Mouse (Mus musculus) midbrain, embryonic 14.5 days (tissue): Measurements from ENCODE around the gene Kctd15. TPM values are rescaled to one million over a fixed set of nuclear protein-coding genes. Genes with fewer than 3 reads are reported as not detected.

Experiments used
- ATAC-seq: fragments of 200-750 bp; cut with Nextera tagmentation; 2 replicates; pipeline ENCODE4 v1.8.0; 2017; ENCODE audit warnings: moderate number of reproducible peaks, moderate library complexity; ENCODE audit not compliant: low FRiP score, low TSS enrichment
- DNase-seq: peaks from one replicate; pipeline ENCODE4 v3.0.0-alpha.2; 2015
- H3K27ac ChIP-seq: fragments of 300-500 bp; sonication (generic); replicated peaks from 2 replicates; pipeline ENCODE4 v1.5.1; 2014; ENCODE audit warnings: mild to moderate bottlenecking, low read depth, low read length, moderate library complexity
- H3K27me3 ChIP-seq: fragments of 300-500 bp; sonication (generic); 2 replicates; pipeline ENCODE4 v1.6.1; 2014; ENCODE audit warnings: low read length, control low read depth, mixed read lengths; ENCODE audit not compliant: control insufficient read depth, insufficient read depth
- H3K36me3 ChIP-seq: fragments of 300-500 bp; sonication (generic); 2 replicates; pipeline ENCODE4 v1.6.1; 2014; ENCODE audit warnings: low read length, control low read depth; ENCODE audit not compliant: control insufficient read depth, insufficient read depth
- H3K4me1 ChIP-seq: fragments of 300-500 bp; sonication (generic); 2 replicates; pipeline ENCODE4 v1.6.1; 2014; ENCODE audit warnings: mild to moderate bottlenecking, antibody characterized with exemption, low read length, control low read depth; ENCODE audit not compliant: control insufficient read depth, insufficient read depth
- H3K4me2 ChIP-seq: fragments of 300-500 bp; sonication (generic); 2 replicates; pipeline ENCODE4 v1.6.1; 2014; ENCODE audit warnings: mild to moderate bottlenecking, low read length, moderate library complexity
- H3K4me3 ChIP-seq: fragments of 300-500 bp; sonication (generic); replicated peaks from 2 replicates; pipeline ENCODE4 v1.5.1; 2014; ENCODE audit warnings: low read depth, low read length
- H3K9ac ChIP-seq: fragments of 300-500 bp; sonication (generic); replicated peaks from 2 replicates; pipeline ENCODE4 v1.6.1; 2014; ENCODE audit warnings: mild to moderate bottlenecking, low read length, moderate library complexity
- H3K9me3 ChIP-seq: fragments of 300-500 bp; sonication (generic); 2 replicates; pipeline ENCODE4 v1.6.1; 2016; ENCODE audit warnings: low read length, control low read depth, mixed read lengths; ENCODE audit not compliant: control insufficient read depth
- WGBS: fragments of 180-500 bp; shearing (Covaris S2); extraction: QIAGEN DNeasy Blood & Tissue Kit; methylation state at CpG from one replicate; pipeline ENCODE4 v1.1.7; 2014; 5-methylcytosine and 5-hydroxymethylcytosine counted together
- polyA plus RNA-seq: library from polyadenylated mRNA; unstranded; fragments of >200 nt; fragmentation: Nextera tagmentation; extraction: Ambion mirVana; gene quantifications from 2 replicates; pipeline ENCODE4 v1.2.1, GENCODE M21; 2014

The Kctd15 gene
- 17.5 and 29.1 TPM in 2 replicates for polyA plus RNA-seq

- Histone ChIP-seq H3K4me3 (peak within 1 kb of the TSS; percentile 84), H3K36me3 (no peaks in the 10 kb centered on the region), H3K4me2 (peak within 1 kb of the TSS; percentile 93), H3K4me1 (peaks cover 14% of the 10 kb centered on the region), H3K27me3 (no peaks in the 10 kb centered on the region), H3K27ac (peak within 1 kb of the TSS; percentile 100), H3K9ac (peak within 1 kb of the TSS; percentile 98; the same call in 1 of the 2 replicates), H3K9me3 (no peaks in the 10 kb centered on the region)
- ATAC-seq = no peak
- WGBS = 56% methylated on average over 5 of the region's 5 CpGs
- no peak for DNase-seq
Measured at GRCm38 (mm10) chr7:34656632-34657031, at the start of gene Kctd15. TSS of gene Kctd15 (minus strand) at chr7:34656732.

- Histone ChIP-seq H3K27me3 (no peaks in the 10 kb centered on the region), H3K4me3 (no peak overlapping the region), H3K9ac (no peak overlapping the region), H3K36me3 (no peaks in the 10 kb centered on the region), H3K4me1 (no peaks in the 10 kb centered on the region), H3K9me3 (no peaks in the 10 kb centered on the region), H3K4me2 (no peak overlapping the region), H3K27ac (no peak overlapping the region)
- WGBS = 35% methylated on average over 4 of the region's 4 CpGs
- DNase-seq = no peak
- ATAC-seq = no peak
Measured at GRCm38 (mm10) chr7:34704401-34704800, 47.9 kb upstream of the Kctd15 start.

- no peak overlapping the region for H3K9ac ChIP-seq
- no peak overlapping the region for H3K4me2 ChIP-seq
- DNase-seq (no peak), ATAC-seq (no peak)
- WGBS = 49% methylated on average over 4 of the region's 4 CpGs
- no peak overlapping the region for H3K27ac ChIP-seq
- H3K4me1 ChIP-seq = no peaks in the 10 kb centered on the region
- no peaks in the 10 kb centered on the region for H3K36me3 ChIP-seq
- H3K4me3 ChIP-seq = no peak overlapping the region
- no peaks in the 10 kb centered on the region for H3K27me3 ChIP-seq
- no peaks in the 10 kb centered on the region for H3K9me3 ChIP-seq
Measured at GRCm38 (mm10) chr7:34703437-34703836, 46.9 kb upstream of the Kctd15 start.

GRCm38 (mm10) chr7:34702718-34703351 lies 46.3 kb upstream of the Kctd15 start:
- H3K9ac ChIP-seq = no peak overlapping the region
- H3K27me3 ChIP-seq = no peaks in the 10 kb centered on the region
- no peak overlapping the region for H3K4me3 ChIP-seq
- H3K27ac ChIP-seq = no peak overlapping the region
- WGBS = 25% methylated on average over 11 of the region's 11 CpGs
- ATAC-seq (no peak), DNase-seq (no peak)
- no peaks in the 10 kb centered on the region for H3K9me3 ChIP-seq
- no peak overlapping the region for H3K4me2 ChIP-seq
- H3K4me1 ChIP-seq = no peaks in the 10 kb centered on the region
- H3K36me3 ChIP-seq = no peaks in the 10 kb centered on the region

- Histone ChIP-seq H3K4me2 (no peak overlapping the region), H3K4me1 (peaks cover 12% of the 10 kb centered on the region; the same call in 1 of the 2 replicates), H3K9ac (no peak overlapping the region), H3K36me3 (no peaks in the 10 kb centered on the region), H3K27ac (no peak overlapping the region), H3K27me3 (no peaks in the 10 kb centered on the region), H3K9me3 (no peaks in the 10 kb centered on the region), H3K4me3 (no peak overlapping the region)
- WGBS = 77% methylated on average over 3 of the region's 3 CpGs
- ATAC-seq = no peak
- DNase-seq = no peak
Measured at GRCm38 (mm10) chr7:34699888-34700287, 43.4 kb upstream of the Kctd15 start.

- no peak for DNase-seq
- Histone ChIP-seq H3K36me3 (no peaks in the 10 kb centered on the region), H3K27me3 (no peaks in the 10 kb centered on the region), H3K9ac (no peak overlapping the region), H3K9me3 (no peaks in the 10 kb centered on the region), H3K4me1 (peaks cover 18% of the 10 kb centered on the region), H3K4me2 (no peak overlapping the region), H3K27ac (no peak overlapping the region), H3K4me3 (no peak overlapping the region)
- no peak for ATAC-seq
- WGBS = 75% methylated on average over 9 of the region's 9 CpGs
Measured at GRCm38 (mm10) chr7:34698221-34698620, 41.7 kb upstream of the Kctd15 start.

- ATAC-seq (no peak), DNase-seq (no peak)
- H3K9me3 ChIP-seq = no peaks in the 10 kb centered on the region
- H3K4me3 ChIP-seq = no peak overlapping the region
- WGBS = 46% methylated on average over 9 of the region's 9 CpGs
- H3K4me1 ChIP-seq = peaks cover 26% of the 10 kb centered on the region
- peak overlapping the region; percentile 78 for H3K27ac ChIP-seq
- H3K27me3 ChIP-seq = no peaks in the 10 kb centered on the region
- no peak overlapping the region for H3K9ac ChIP-seq
- no peaks in the 10 kb centered on the region for H3K36me3 ChIP-seq
- H3K4me2 ChIP-seq = no peak overlapping the region
Measured at GRCm38 (mm10) chr7:34696086-34696485, 39.6 kb upstream of the Kctd15 start.

- DNase-seq (peak; percentile 71), ATAC-seq (peak; percentile 48)
- H3K4me1 ChIP-seq = peaks cover 37% of the 10 kb centered on the region
- no peak overlapping the region for H3K4me3 ChIP-seq
- H3K9me3 ChIP-seq = no peaks in the 10 kb centered on the region
- whole genome bisulfite sequencing = 16% methylated on average over 9 of the region's 9 CpGs
- H3K27ac ChIP-seq = peak overlapping the region; percentile 75
- H3K4me2 ChIP-seq = no peak overlapping the region
- H3K27me3 ChIP-seq = no peaks in the 10 kb centered on the region
- no peak overlapping the region for H3K9ac ChIP-seq
- H3K36me3 ChIP-seq = no peaks in the 10 kb centered on the region
Measured at GRCm38 (mm10) chr7:34694898-34695297, 38.4 kb upstream of the Kctd15 start.

- peaks cover 41% of the 10 kb centered on the region for H3K4me1 ChIP-seq
- no peaks in the 10 kb centered on the region for H3K36me3 ChIP-seq
- H3K4me2 ChIP-seq = no peak overlapping the region
- DNase-seq (no peak), ATAC-seq (no peak)
- no peaks in the 10 kb centered on the region for H3K27me3 ChIP-seq
- no peaks in the 10 kb centered on the region for H3K9me3 ChIP-seq
- no peak overlapping the region for H3K4me3 ChIP-seq
- 94% methylated on average over 13 of the region's 13 CpGs for WGBS
- H3K27ac ChIP-seq = peak overlapping the region; percentile 75
- no peak overlapping the region for H3K9ac ChIP-seq
Measured at GRCm38 (mm10) chr7:34693916-34694315, 37.4 kb upstream of the Kctd15 start.
